Mouse (Mus musculus): ENCODE results near the gene Ttc28. TPM values are rescaled to one million over a fixed set of nuclear protein-coding genes. Genes with fewer than 3 reads are reported as not detected.

Ttc28 gene
- total and polyA plus RNA-seq, 3 experiments: 1.1 to 1.8 TPM; not detected in 1

- Histone ChIP-seq H3K27ac (ENCODE audit: control insufficient read depth, low read depth, low read length) (no peak overlapping the region), H3K4me3 (ENCODE audit: control insufficient read depth in 1 of 2, insufficient read depth in 1 of 2, low read depth in 2 of 2, low read length in 2 of 2) (no peak overlapping the region), H3K9me3 (replicated peaks; ENCODE audit: insufficient read depth, low read length) (no peaks in the 10 kb centered on the region), H3K79me2 (ENCODE audit: control insufficient read depth, insufficient read depth, low read length, poor library complexity) (no peaks in the 10 kb centered on the region), H3K27me3 (ENCODE audit: control insufficient read depth in 1 of 2, insufficient read depth in 2 of 2, low read length in 2 of 2) (no peaks in the 10 kb centered on the region), H3K4me1 (ENCODE audit: control insufficient read depth in 1 of 2, insufficient read depth in 2 of 2, low read length in 2 of 2) (peaks cover 2 to 5% of the 10 kb centered on the region in 2 experiments; a peak in 2 of 4 replicates), H3K36me3 (ENCODE audit: control insufficient read depth in 1 of 2, insufficient read depth in 2 of 2, low read length in 2 of 2) (peaks cover 0 to 5% of the 10 kb centered on the region in 2 experiments; a peak in 2 of 4 replicates), H3K9ac (ENCODE audit: control insufficient read depth, low read depth, low read length, poor library complexity, severe bottlenecking) (no peak overlapping the region)
- DNase-seq (ENCODE audit: low read depth, low spot score): no peak
- TF ChIP-seq POLR2AphosphoS5 (IDR thresholded peaks at IDR 0.05; ENCODE audit: borderline replicate concordance, low read depth, low read length) (no peak), TCF12 (IDR thresholded peaks at IDR 0.05; ENCODE audit: low read depth, low read length) (no peak), USF1 (IDR thresholded peaks at IDR 0.05; ENCODE audit: low read depth, low read length) (no peak), MYB (IDR thresholded peaks at IDR 0.05; ENCODE audit: low read depth, low read length) (no peak)
Measured at GRCm38 (mm10) chr5:110914859-110915258, 35.3 kb downstream of the Ttc28 start.

GRCm38 (mm10) chr5:110916241-110916640 is 36.6 kb downstream of the Ttc28 start:
- H3K9me3 ChIP-seq (replicated peaks; ENCODE audit: insufficient read depth, low read length): no peaks in the 10 kb centered on the region
- TF ChIP-seq USF1 (IDR thresholded peaks at IDR 0.05; ENCODE audit: low read depth, low read length) (no peak), ZMIZ1 (IDR thresholded peaks at IDR 0.05; ENCODE audit: low read depth, low read length) (no peak), NELFE (IDR thresholded peaks at IDR 0.05; ENCODE audit: low read depth, low read length) (no peak), ZNF384 (IDR thresholded peaks at IDR 0.05; ENCODE audit: low read depth, low read length) (no peak), CTCF (IDR thresholded peaks at IDR 0.05 in 2 of 3, conservative IDR thresholded peaks at IDR 0.05 in 1 of 3; ENCODE audit: control insufficient read depth in 1 of 3, insufficient read depth in 1 of 3, low read depth in 2 of 3, low read length in 3 of 3, poor library complexity in 1 of 3, severe bottlenecking in 1 of 3) (no peak), MAX (IDR thresholded peaks at IDR 0.05; ENCODE audit: low read length) (no peak), POLR2AphosphoS2 (IDR thresholded peaks at IDR 0.05; ENCODE audit: low read length) (no peak), MYB (IDR thresholded peaks at IDR 0.05; ENCODE audit: low read depth, low read length) (no peak), SIN3A (IDR thresholded peaks at IDR 0.05; ENCODE audit: low read length) (no peak), TCF12 (IDR thresholded peaks at IDR 0.05; ENCODE audit: low read depth, low read length) (no peak), POLR2A (IDR thresholded peaks at IDR 0.05; ENCODE audit: control insufficient read depth in 1 of 2, insufficient read depth in 1 of 2, low read depth in 1 of 2, low read length in 2 of 2, poor library complexity in 1 of 2) (no peak), ELF1 (IDR thresholded peaks at IDR 0.05; ENCODE audit: low read depth, low read length) (no peak)
- no peaks in the 10 kb centered on the region for H3K36me3 ChIP-seq (ENCODE audit: control insufficient read depth in 1 of 2, insufficient read depth in 2 of 2, low read length in 2 of 2)
- H3K79me2 ChIP-seq (ENCODE audit: control insufficient read depth, insufficient read depth, low read length, poor library complexity): no peaks in the 10 kb centered on the region
- DNase-seq (ENCODE audit: low read depth, low spot score): no peak
- H3K4me3 ChIP-seq (ENCODE audit: control insufficient read depth in 1 of 2, insufficient read depth in 1 of 2, low read depth in 2 of 2, low read length in 2 of 2): no peak overlapping the region
- H3K27me3 ChIP-seq (ENCODE audit: control insufficient read depth in 1 of 2, insufficient read depth in 2 of 2, low read length in 2 of 2): no peaks in the 10 kb centered on the region
- H3K4me1 ChIP-seq (ENCODE audit: control insufficient read depth in 1 of 2, insufficient read depth in 2 of 2, low read length in 2 of 2): no peaks in the 10 kb centered on the region; a peak in 1 of 4 replicates
- no peak overlapping the region for H3K9ac ChIP-seq (ENCODE audit: control insufficient read depth, low read depth, low read length, poor library complexity, severe bottlenecking)
- H3K27ac ChIP-seq (ENCODE audit: control insufficient read depth, low read depth, low read length): no peak overlapping the region

- no peaks in the 10 kb centered on the region for H3K79me2 ChIP-seq (ENCODE audit: control insufficient read depth, insufficient read depth, low read length, poor library complexity)
- TF ChIP-seq ZMIZ1 (IDR thresholded peaks at IDR 0.05; ENCODE audit: low read depth, low read length): no peak
- H3K4me1 ChIP-seq (ENCODE audit: control insufficient read depth in 1 of 2, insufficient read depth in 2 of 2, low read length in 2 of 2): no peaks in the 10 kb centered on the region
- H3K27ac ChIP-seq (ENCODE audit: control insufficient read depth, low read depth, low read length): no peak overlapping the region
- no peak overlapping the region for H3K9ac ChIP-seq (ENCODE audit: control insufficient read depth, low read depth, low read length, poor library complexity, severe bottlenecking)
- H3K9me3 ChIP-seq (replicated peaks; ENCODE audit: insufficient read depth, low read length): no peaks in the 10 kb centered on the region
- no peaks in the 10 kb centered on the region for H3K27me3 ChIP-seq (ENCODE audit: control insufficient read depth in 1 of 2, insufficient read depth in 2 of 2, low read length in 2 of 2)
- no peak for DNase-seq (ENCODE audit: low read depth, low spot score)
- no peak overlapping the region for H3K4me3 ChIP-seq (ENCODE audit: control insufficient read depth in 1 of 2, insufficient read depth in 1 of 2, low read depth in 2 of 2, low read length in 2 of 2)
- H3K36me3 ChIP-seq (ENCODE audit: control insufficient read depth in 1 of 2, insufficient read depth in 2 of 2, low read length in 2 of 2): no peaks in the 10 kb centered on the region
Measured at GRCm38 (mm10) chr5:110919541-110919940, 39.9 kb downstream of the Ttc28 start.

All from MEL (cell line).